Mouse (Mus musculus) stomach, postnatal 0 days (tissue): Measurements from ENCODE around the gene Dtx3l.

ENCODE experiments used
- CTCF ChIP-seq: IDR thresholded peaks from 2 replicates; pipeline ENCODE4 v1.5.1; 2016; ENCODE audit warnings: antibody characterized with exemption, low read depth, mild to moderate bottlenecking, moderate library complexity
- EP300 ChIP-seq: optimal IDR thresholded peaks from 2 replicates; pipeline ENCODE3; 2016; ENCODE audit warnings: antibody characterized with exemption

DNA sequence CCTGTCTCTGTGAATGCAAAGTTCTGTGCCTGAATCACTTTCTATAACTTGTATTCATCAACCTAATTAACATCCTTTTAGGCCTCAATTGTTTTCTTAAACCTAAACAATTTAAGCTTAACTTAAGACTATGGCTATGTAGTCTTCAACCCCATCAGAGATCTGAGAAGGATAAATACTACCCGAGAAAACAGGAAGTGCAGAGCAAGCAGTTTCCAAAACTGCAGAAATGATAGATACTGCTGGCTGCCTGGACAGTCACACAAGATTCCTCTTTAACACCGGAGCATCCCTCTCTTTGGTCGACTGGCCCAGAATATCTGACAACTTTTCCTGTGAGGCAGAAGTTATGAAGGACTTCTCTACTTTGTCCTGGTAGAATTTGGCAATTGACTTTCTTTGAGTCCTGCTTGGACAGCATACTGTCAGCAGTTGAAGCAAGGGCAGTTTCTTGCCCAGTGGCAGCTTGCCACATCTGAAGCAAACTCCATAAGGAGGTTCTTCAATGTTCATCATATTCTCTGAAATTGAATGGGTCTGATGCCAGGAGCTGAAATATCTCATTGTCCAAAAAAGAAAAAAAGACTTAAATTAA, 16.6 kb downstream of the Dtx3l start:
- TF ChIP-seq CTCF (no peak), EP300 (no peak)
